Mouse (Mus musculus): Measurements from ENCODE around the gene Git1. TPM values are rescaled to one million over a fixed set of nuclear protein-coding genes. Genes with fewer than 3 reads are reported as not detected.

Gene Git1
- polyA plus RNA-seq, 1 experiment: 56.7 TPM

DNA sequence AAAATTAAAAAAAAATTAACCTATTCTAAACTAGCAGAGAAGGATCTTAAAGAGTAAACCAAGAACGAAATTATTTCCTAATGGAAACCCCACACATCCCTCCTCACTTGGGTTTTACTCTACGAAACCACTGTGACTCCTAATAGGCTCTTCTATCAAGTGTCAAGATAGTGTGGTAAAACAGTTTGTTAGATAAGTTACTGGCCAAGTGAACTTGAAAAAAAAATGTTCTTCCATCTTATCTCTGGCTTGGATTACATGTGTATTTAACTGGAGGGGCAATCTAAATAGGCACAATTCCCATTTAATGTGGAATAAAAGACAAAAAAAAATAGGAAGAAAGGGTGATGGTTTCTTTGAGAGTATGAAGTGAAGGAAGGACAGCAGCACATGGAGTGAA, 37.5 kb downstream of the Git1 start:
- TF ChIP-seq CEBPB (IDR thresholded peaks at IDR 0.05; ENCODE audit: low read depth) (no peak), FOSL1 (IDR thresholded peaks at IDR 0.05; ENCODE audit: insufficient read depth, low read length, poor library complexity, severe bottlenecking) (no peak), MYOG (IDR thresholded peaks at IDR 0.05; ENCODE audit: control insufficient read depth, extremely low read depth, insufficient read length) (no peak), MAX (IDR thresholded peaks at IDR 0.05) (no peak), CTCF (IDR thresholded peaks at IDR 0.05; ENCODE audit: control insufficient read depth, insufficient read depth, insufficient read length) (no peak), USF1 (IDR thresholded peaks at IDR 0.05; ENCODE audit: low read depth) (no peak), MYOD1 (IDR thresholded peaks at IDR 0.05; ENCODE audit: control insufficient read depth, insufficient read length, low read depth) (no peak)
- Histone ChIP-seq H3K36me3 (ENCODE audit: control insufficient read depth, insufficient read depth) (peaks cover 42% of the 10 kb centered on the region), H3ac (ENCODE audit: control insufficient read depth, insufficient read length, low read depth) (no peak overlapping the region), H3K4me3 (ENCODE audit: insufficient read depth, poor library complexity, severe bottlenecking) (no peak overlapping the region), H3K79me3 (ENCODE audit: low read depth) (no peaks in the 10 kb centered on the region), H3K79me2 (ENCODE audit: control insufficient read depth, insufficient read depth) (no peaks in the 10 kb centered on the region), H3K27me3 (ENCODE audit: control insufficient read depth, insufficient read depth, insufficient read length) (no peaks in the 10 kb centered on the region)

DNA sequence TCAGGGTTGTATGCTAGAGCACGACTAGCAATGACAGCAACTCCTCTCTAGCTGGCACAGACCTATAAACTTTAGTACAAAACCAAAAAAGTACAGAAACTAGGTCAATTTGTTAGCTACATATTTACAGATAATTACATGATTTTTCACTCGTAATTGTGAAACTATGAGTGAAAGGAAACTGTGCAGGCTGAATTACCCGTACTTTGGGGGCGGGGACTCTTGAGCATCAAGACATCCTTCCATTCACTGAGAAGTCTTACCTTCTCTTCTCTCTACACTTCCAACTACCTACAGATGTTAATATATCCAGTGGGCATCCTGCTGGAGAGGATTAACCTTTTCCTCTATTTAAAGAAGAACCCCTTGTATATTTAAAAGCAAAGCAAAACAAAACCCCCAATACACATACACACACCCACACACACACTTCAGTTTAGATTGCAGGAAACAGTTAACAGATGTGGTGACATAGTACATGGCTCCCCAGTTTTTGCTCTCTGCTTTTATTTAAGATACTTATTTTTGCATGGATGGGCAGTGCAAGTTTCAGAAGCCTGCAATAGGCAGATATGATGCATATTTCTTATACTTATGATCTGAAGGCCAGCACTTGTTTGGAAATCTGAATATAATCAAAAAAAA, 39.0 kb downstream of the Git1 start:
- H3K27me3 ChIP-seq (ENCODE audit: control insufficient read depth, insufficient read depth, insufficient read length): no peaks in the 10 kb centered on the region
- H3K4me3 ChIP-seq (ENCODE audit: insufficient read depth, poor library complexity, severe bottlenecking): no peak overlapping the region
- no peaks in the 10 kb centered on the region for H3K79me2 ChIP-seq (ENCODE audit: control insufficient read depth, insufficient read depth)
- peaks cover 57% of the 10 kb centered on the region for H3K36me3 ChIP-seq (ENCODE audit: control insufficient read depth, insufficient read depth)
- H3K79me3 ChIP-seq (ENCODE audit: low read depth): no peaks in the 10 kb centered on the region
- no peak overlapping the region for H3ac ChIP-seq (ENCODE audit: control insufficient read depth, insufficient read length, low read depth)
- TF ChIP-seq CTCF (IDR thresholded peaks at IDR 0.05; ENCODE audit: control insufficient read depth, insufficient read depth, insufficient read length) (no peak), USF1 (IDR thresholded peaks at IDR 0.05; ENCODE audit: low read depth) (no peak), CEBPB (IDR thresholded peaks at IDR 0.05; ENCODE audit: low read depth) (no peak), MAX (IDR thresholded peaks at IDR 0.05) (no peak)

DNA sequence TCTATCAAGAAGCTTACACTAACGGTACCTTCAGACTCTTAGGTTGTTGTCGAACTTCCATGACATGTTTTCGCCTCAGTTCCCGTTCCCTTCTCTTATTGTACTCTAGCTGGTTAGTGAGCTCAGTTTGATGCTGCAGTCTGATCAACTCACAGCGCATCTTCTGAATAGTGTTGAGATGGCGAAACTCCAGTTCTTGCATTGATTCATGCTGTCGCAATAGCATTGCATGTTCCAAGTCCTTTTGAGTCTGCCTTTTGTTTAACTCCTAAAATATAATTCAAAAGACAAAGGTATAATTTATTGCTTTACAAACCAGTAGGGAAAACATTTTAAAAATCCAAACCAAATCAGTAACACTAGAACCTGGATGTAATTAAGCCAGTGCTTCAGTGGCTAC, 51.9 kb downstream of the Git1 start:
- H3K4me3 ChIP-seq (ENCODE audit: insufficient read depth, poor library complexity, severe bottlenecking): no peak overlapping the region
- H3K27me3 ChIP-seq (ENCODE audit: control insufficient read depth, insufficient read depth, insufficient read length): no peaks in the 10 kb centered on the region
- no peaks in the 10 kb centered on the region for H3K79me3 ChIP-seq (ENCODE audit: low read depth)
- no peak overlapping the region for H3ac ChIP-seq (ENCODE audit: control insufficient read depth, insufficient read length, low read depth)
- H3K36me3 ChIP-seq (ENCODE audit: control insufficient read depth, insufficient read depth): peaks cover 96% of the 10 kb centered on the region
- no peak for TF ChIP-seq MYOD1 (IDR thresholded peaks at IDR 0.05; ENCODE audit: control insufficient read depth, insufficient read length, low read depth)
- no peak for TF ChIP-seq CTCF (IDR thresholded peaks at IDR 0.05; ENCODE audit: control insufficient read depth, insufficient read depth, insufficient read length)
- TF ChIP-seq USF1 (IDR thresholded peaks at IDR 0.05; ENCODE audit: low read depth): no peak
- TF ChIP-seq MYOG (IDR thresholded peaks at IDR 0.05; ENCODE audit: control insufficient read depth, extremely low read depth, insufficient read length): no peak
- TF ChIP-seq FOSL1 (IDR thresholded peaks at IDR 0.05; ENCODE audit: insufficient read depth, low read length, poor library complexity, severe bottlenecking): no peak
- H3K79me2 ChIP-seq (ENCODE audit: control insufficient read depth, insufficient read depth): no peaks in the 10 kb centered on the region

Other genes starting within 250 kb of the Git1 start
- gene Coro6, start 31.2 kb upstream of the Git1 start, polyA plus RNA-seq (2012; fragmentation: generic; extraction: Trizol): 12.8 TPM
- 64.3 TPM for gene Ankrd13b, start 3.9 kb upstream of the Git1 start, polyA plus RNA-seq (2012; fragmentation: generic; extraction: Trizol)
- gene Abhd15, start 21.6 kb downstream of the Git1 start, polyA plus RNA-seq (2012; fragmentation: generic; extraction: Trizol): 1.5 TPM
- gene Trp53i13, start 22.4 kb downstream of the Git1 start, polyA plus RNA-seq (2012; fragmentation: generic; extraction: Trizol): 18.2 TPM
- gene Gm10392, start 25.6 kb downstream of the Git1 start, polyA plus RNA-seq (2012; fragmentation: generic; extraction: Trizol): not detected
- gene Taok1, start 114.3 kb downstream of the Git1 start, polyA plus RNA-seq (2012; fragmentation: generic; extraction: Trizol): 5.1 TPM
- 12.0 TPM for gene Nufip2, start 192.6 kb downstream of the Git1 start, polyA plus RNA-seq (2012; fragmentation: generic; extraction: Trizol)
- gene Cryba1, start 231.7 kb downstream of the Git1 start, polyA plus RNA-seq (2012; fragmentation: generic; extraction: Trizol): 0.07 TPM